Mouse (Mus musculus) megakaryocyte-erythroid progenitor cell, adult 5-6 weeks (primary cell): ENCODE results near the gene Prl8a2. TPM values are rescaled to one million over a fixed set of nuclear protein-coding genes. Genes with fewer than 3 reads are reported as not detected.

Experiments
- ATAC-seq: replicated peaks from 2 replicates; pipeline ENCODE4 v1.8.0; 2016; ENCODE audit warnings: mild to moderate bottlenecking, inconsistent platforms; ENCODE audit not compliant: severe bottlenecking, poor library complexity, low FRiP score, low TSS enrichment
- total RNA-seq, 2 experiments: library from RNA; stranded (forward) in 1 of 2; stranded (reverse) in 1 of 2; fragments of 200-1000, 215-1000 nt in 1 of 2; fragments of >200 nt in 1 of 2; fragmentation: Nextera tagmentation in 1 of 2; gene quantifications; 2 replicates each; pipeline ENCODE4 v1.2.3; 2014 to 2017

The Prl8a2 gene
- not detected in 2 replicates for total RNA-seq (2014; fragmentation: Nextera tagmentation)
- total RNA-seq (2017) = not detected in 2 replicates

DNA sequence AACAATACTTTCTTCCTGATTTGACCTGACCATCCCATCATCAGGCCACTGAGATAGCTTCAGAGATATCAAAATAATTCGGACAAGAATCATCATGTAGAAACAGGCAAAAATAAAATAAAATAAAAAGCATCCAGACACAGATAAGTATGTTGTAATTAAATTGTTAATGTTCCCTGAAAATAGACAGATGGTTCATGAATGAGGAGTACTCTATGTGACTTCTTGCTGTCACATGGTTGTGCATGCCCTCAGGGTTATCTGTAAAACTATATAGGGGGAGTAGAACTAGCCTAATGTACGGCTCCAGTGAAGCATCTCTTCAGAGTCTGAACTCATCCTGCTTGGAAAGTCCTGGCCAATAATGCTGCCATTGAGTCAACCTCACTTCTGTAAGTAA, at the start of gene Prl8a2:
Gene Prl8a2, plus strand, starts transcription at position 301 of the 400 bp plus-strand sequence.
- ATAC-seq = no peak

- no peak for ATAC-seq
Observed at GRCm38 (mm10) chr13:27312334-27313225, 32.9 kb upstream of the Prl8a2 start, which contains the start of gene Prl6a1. Gene Prl6a1, plus strand, starts transcription at chr13:27312627.

- ATAC-seq = no peak
Observed at GRCm38 (mm10) chr13:27334989-27335388, 10.5 kb upstream of the Prl8a2 start.

DNA sequence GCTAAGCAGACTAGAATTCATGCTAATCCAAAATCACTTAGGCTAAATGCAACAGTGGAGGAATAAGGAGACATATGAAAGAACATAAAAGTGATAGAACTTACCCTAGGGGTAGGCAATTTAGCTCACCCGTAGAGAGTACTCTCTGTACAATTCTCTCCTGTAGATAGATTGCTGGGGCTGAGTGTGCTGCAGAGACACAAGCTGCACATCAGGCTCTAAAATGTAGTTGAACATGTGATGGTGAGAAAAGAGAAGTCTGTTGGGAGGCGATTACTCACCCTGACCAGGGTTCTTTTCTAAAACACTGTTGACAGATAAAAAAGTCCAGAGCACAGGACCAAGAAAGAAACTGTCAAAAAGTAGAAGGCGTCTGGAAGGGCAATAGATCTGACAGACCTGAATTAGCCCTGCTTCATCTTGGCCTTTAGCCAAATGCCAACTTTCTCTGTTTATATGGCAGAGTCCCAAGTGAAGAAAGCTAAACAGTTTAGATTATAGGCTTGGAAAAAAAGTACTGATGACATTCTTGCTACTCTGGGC, 2.7 kb upstream of the Prl8a2 start:
- no peak for ATAC-seq

DNA sequence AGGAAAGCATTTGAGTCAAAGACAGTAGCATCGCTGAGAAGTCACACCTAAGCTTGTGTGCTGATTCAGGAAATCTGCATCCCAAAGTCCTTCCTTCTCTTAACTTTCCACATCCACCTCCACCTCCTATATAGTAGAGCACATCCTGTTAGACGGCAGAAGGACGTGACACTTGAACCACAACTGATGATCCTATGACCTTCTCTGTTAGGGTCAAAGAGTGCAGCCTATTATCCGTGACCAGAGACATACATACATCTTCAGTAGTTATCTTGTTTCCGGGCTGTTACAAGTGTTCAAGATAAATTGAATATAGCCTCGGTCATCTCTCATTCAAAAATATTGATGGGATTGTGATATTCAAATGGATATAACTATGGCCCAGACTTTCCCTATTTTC, 45.3 kb downstream of the Prl8a2 start, which contains the start of gene Prl2b1:
Gene Prl2b1, minus strand, starts transcription at position 101 of the 400 bp plus-strand sequence.
- ATAC-seq = no peak

GRCm38 (mm10) chr13:27399061-27399724, 53.7 kb downstream of the Prl8a2 start:
- ATAC-seq = no peak

Other genes starting within 250 kb of the Prl8a2 start
- gene Prl3d2, start 224.0 kb upstream of the Prl8a2 start, total RNA-seq (2014; fragmentation: Nextera tagmentation) = not detected in 2 replicates
- not detected in 2 replicates for gene Prl3d2, start 224.0 kb upstream of the Prl8a2 start, total RNA-seq (2017)
- gene Prl3d3, start 188.9 kb upstream of the Prl8a2 start, total RNA-seq (2014; fragmentation: Nextera tagmentation) = not detected in 2 replicates
- gene Prl3d3, start 188.9 kb upstream of the Prl8a2 start, total RNA-seq (2017) = not detected in 2 replicates
- gene Prl3c1, start 149.0 kb upstream of the Prl8a2 start, total RNA-seq (2014; fragmentation: Nextera tagmentation) = not detected in 2 replicates
- not detected in 2 replicates for gene Prl3c1, start 149.0 kb upstream of the Prl8a2 start, total RNA-seq (2017)
- not detected in 2 replicates for gene Prl3b1, start 103.8 kb upstream of the Prl8a2 start, total RNA-seq (2014; fragmentation: Nextera tagmentation)
- gene Prl3b1, start 103.8 kb upstream of the Prl8a2 start, total RNA-seq (2017) = not detected in 2 replicates
- not detected in 2 replicates for gene Prl3a1, start 86.2 kb upstream of the Prl8a2 start, total RNA-seq (2014; fragmentation: Nextera tagmentation)
- not detected in 2 replicates for gene Prl3a1, start 86.2 kb upstream of the Prl8a2 start, total RNA-seq (2017)
- gene Prl6a1, start 33.0 kb upstream of the Prl8a2 start, total RNA-seq (2014; fragmentation: Nextera tagmentation) = not detected in 2 replicates
- not detected in 2 replicates for gene Prl6a1, start 33.0 kb upstream of the Prl8a2 start, total RNA-seq (2017)
- gene Prl2b1, start 45.2 kb downstream of the Prl8a2 start, total RNA-seq (2014; fragmentation: Nextera tagmentation) = not detected in 2 replicates
- not detected in 2 replicates for gene Prl2b1, start 45.2 kb downstream of the Prl8a2 start, total RNA-seq (2017)
- not detected in 2 replicates for gene Prl8a6, start 93.0 kb downstream of the Prl8a2 start, total RNA-seq (2014; fragmentation: Nextera tagmentation)
- not detected in 2 replicates for gene Prl8a6, start 93.0 kb downstream of the Prl8a2 start, total RNA-seq (2017)
- not detected in 2 replicates for gene Prl8a8, start 167.5 kb downstream of the Prl8a2 start, total RNA-seq (2014; fragmentation: Nextera tagmentation)
- gene Prl8a8, start 167.5 kb downstream of the Prl8a2 start, total RNA-seq (2017) = not detected in 2 replicates
- gene Prl8a9, start 218.9 kb downstream of the Prl8a2 start, total RNA-seq (2014; fragmentation: Nextera tagmentation) = not detected in 2 replicates
- gene Prl8a9, start 218.9 kb downstream of the Prl8a2 start, total RNA-seq (2017) = not detected in 2 replicates
- not detected in 2 replicates for gene Prl8a1, start 236.5 kb downstream of the Prl8a2 start, total RNA-seq (2014; fragmentation: Nextera tagmentation)
- gene Prl8a1, start 236.5 kb downstream of the Prl8a2 start, total RNA-seq (2017) = not detected in 2 replicates